Mouse (Mus musculus) left cerebral cortex, postnatal 25 days (tissue): ENCODE data around the gene Ddx21. TPM values are rescaled to one million over a fixed set of nuclear protein-coding genes. Genes with fewer than 3 reads are reported as not detected.

ENCODE experiments used
- DNase-seq, 2 experiments: peaks; one replicate each; pipeline ENCODE4 v3.0.0; 2022; ENCODE audit warnings: low spot score in 2 of 2, mixed read lengths in 1 of 2
- intact Hi-C: fragments of 180-260 bp; cut with DNase I; formaldehyde crosslinking; loops from one replicate; pipeline ENCODE4 v1.15.1; 2025
- total RNA-seq, 2 experiments: library from RNA; stranded (reverse); gene quantifications; 2 replicates each; pipeline ENCODE4 v1.2.3; 2021

Gene Ddx21
- total RNA-seq, 2 experiments from 2014 or later = 21.7 to 22.2 TPM

- peak in 1 of 2 experiments; percentile 77 for DNase-seq
- intact Hi-C loops = loop anchor here (1.0 kb wide), 1 partner anchor 24 kb away; the partner anchor contains the start of gene Ddx21
Observed at GRCm38 (mm10) chr10:62577673-62578337, 24.3 kb downstream of the Ddx21 start.

GRCm38 (mm10) chr10:62575001-62575400 is 27.1 kb downstream of the Ddx21 start:
- no peak for DNase-seq
- intact Hi-C loops = no loop called here

- intact Hi-C loops = no loop called here
- no peak for DNase-seq
Observed at GRCm38 (mm10) chr10:62570126-62570871, 31.8 kb downstream of the Ddx21 start.

DNA sequence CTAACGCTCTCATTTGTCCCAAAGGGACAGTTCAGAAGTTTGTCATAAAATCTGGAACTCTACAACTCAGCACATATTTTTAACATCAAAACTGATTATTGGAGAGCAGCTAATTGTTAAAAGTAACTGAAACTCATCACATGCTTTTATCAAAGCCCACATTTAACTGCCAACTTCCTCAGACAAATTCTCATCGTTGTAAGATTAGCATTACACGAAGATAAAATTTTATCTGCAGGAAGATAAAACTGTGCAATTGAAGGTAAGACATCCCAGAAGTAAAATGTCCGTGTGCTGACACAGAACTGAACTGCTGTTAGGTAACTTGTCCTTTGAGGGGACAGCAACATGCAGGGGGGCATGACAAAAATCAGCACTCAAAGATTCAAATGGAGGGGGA is 33.2 kb downstream of the Ddx21 start:
- intact Hi-C loops = no loop called here
- no peak for DNase-seq

DNA sequence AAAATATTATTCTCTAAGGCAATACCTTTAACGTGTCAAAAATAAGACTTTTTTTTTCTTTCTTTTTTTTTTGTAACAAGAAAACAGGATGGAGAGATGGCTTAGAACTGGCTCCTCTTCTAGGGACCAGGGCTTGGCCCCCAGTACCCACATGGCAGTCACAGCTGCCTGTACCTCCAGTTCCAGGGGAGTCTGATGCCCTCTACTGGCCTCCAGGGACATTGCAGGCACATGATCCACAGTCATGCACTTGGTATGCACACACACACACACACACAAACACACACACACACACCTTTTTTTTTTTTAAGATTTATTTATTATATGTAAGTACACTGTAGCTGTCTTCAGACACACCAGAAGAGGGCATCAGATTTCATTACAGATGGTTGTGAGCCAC is 44.3 kb downstream of the Ddx21 start:
- DNase-seq = no peak
- intact Hi-C loops = no loop called here

DNA sequence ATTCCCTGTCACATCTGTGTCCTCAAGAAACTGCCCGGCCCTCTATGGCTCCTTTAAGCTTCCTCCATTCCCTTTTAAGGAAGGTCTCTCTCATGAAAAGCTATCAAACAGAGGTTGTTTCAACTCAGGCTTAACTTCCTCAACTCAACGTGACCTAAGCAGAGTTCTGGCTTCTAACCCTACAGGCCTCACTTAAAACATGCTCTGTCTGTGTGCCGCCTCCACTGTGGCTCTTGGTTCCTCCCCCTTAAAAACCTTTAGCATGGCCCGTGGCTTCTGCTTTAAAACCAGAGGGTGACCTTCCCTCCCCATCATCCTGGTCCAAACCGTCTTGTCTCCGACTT is 45.6 kb downstream of the Ddx21 start:
- intact Hi-C loops = no loop called here
- DNase-seq = no peak

DNA sequence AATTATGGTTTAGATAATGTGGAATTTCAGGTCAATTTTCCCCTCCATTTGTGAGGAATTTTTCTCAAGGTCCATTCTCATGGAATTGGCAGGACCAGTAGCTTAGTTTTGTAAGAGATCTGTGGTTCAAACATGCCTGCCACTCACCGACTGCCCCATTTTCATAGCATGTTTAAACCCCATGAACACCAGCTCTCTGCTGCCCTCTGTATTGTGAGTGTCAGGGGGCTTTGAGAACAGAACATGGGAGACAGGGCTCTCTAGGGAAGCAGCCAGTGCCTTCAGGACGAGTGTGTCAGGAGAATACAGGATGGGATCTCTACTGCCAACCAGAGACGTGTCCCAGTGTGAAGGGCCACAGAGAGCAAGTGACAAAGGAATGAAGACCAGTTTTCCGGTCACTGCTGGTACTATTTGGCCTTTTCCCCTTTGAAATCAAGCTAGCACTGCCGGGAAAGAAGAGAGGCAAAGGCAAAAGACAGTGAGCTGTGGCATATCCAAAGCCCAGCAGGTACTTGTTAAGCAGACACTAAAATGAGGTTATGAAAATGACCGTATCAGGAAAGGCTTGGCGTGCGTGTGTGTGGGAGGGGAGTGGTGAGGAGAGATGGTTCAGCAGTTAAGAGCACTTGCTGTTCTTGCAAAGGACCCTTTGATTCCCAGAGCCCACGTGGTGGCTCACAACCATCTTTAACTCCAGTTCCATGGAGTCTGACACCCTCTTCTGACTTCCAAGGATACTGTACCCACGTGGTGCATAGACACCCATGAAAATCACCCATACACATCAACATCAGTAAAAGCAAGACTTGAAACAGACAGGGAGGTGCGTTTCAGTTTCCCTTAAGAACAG is 46.1 kb downstream of the Ddx21 start:
- intact Hi-C loops = no loop called here

DNA sequence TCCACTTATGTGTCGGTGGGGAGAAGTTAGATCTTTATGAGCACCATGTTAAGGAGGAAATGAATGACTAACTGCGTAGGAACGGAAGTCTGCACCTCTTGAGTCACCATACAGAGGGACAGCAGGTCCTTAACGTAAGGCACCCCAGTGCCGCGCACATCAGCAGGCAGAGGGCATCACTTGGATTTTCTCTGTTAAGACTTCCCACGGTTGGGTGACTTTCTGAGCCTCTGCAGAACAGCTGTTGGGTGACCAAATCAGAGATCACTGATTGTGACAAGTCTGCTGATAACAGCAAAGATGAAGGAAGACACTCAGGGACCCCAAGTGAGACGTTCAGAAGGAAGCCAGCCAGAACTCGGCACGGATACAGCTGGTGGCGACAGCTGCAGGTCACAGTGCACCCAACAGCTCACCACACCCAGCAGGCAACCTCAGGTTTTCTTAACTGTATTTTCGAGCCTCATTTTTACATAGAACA is 48.4 kb downstream of the Ddx21 start:
- intact Hi-C loops = no loop called here
- no peak for DNase-seq

More for the DNA sequence above, 46.1 kb downstream of the Ddx21 start:
- no peak for DNase-seq

DNA sequence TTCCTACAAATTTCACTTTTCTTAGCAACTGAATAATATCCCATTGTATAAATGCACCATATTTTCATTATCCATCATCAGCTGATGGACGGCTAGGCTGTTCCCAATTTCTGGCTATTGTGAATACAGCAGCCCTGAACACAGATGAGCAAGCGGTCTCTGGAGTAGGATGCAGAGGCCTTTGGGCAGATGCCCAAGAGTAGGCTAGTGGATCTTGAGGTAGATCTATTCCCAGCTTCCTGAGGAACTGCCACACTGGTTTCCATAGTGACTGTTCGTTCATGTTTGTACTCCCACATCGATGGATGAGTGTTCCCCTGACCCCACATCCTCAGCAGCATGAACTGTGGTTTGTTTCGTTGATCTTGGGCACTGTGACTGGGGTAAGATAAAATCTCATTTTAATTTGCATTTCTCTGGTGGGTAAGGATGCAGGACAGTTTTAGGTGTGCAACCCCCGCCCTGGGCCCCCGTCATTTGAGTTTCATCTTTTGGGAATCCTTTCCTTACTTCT is 51.2 kb downstream of the Ddx21 start:
- peak in 1 of 2 experiments; percentile 75 for DNase-seq
- intact Hi-C loops = no loop called here

- intact Hi-C loops = loop anchor here (1.0 kb wide), 1 partner anchor 49 kb away; no protein-coding TSS in a partner anchor
- DNase-seq = peak; percentile 47 to 55
Observed at GRCm38 (mm10) chr10:62549523-62550166, 52.4 kb downstream of the Ddx21 start.

GRCm38 (mm10) chr10:62546441-62546840 is 55.6 kb downstream of the Ddx21 start:
- DNase-seq = no peak
- intact Hi-C loops = no loop called here

- no peak for DNase-seq
- intact Hi-C loops = no loop called here
Observed at GRCm38 (mm10) chr10:62545759-62546158, 56.3 kb downstream of the Ddx21 start.

DNA sequence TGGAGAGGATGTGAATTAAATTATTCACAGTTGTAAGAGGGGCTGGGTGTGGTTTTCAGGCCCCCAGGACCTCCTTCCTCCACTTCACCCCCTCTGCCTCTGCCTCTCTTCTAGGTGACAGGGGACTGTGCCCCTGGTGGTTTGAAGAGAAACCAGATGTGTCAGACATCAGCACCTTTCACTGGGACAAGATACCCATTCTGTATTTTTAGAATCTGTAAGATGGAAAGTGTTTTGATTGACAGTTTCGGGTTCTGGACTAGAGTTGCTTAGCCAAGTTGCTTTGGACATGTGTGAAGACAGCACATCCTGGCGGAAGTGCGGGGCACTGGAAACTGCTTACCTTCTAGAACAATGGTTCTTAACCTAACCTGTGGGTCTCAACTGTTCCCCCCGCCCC is 57.8 kb downstream of the Ddx21 start:
- DNase-seq = no peak
- intact Hi-C loops = no loop called here

DNA sequence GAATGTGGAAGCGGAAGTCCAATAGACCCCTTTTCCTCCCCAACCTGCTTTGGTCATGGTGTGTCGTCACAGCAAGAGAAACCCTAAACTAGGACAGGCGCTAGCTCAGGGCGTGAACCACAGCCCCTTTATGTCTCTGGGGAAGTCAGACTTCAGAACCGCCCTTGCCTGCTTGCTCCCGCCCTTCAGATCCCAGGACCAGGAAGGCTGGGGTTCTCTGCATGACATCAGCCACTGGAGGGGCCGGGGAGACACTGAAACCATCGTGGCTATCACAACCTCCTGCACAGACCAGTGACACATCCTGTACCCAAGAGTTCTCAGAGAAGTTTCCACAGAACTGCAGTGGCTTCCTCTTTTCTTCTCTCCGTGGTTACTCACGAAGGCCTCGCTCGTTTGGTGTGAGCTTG is 58.7 kb downstream of the Ddx21 start:
- no peak for DNase-seq
- intact Hi-C loops = no loop called here

DNA sequence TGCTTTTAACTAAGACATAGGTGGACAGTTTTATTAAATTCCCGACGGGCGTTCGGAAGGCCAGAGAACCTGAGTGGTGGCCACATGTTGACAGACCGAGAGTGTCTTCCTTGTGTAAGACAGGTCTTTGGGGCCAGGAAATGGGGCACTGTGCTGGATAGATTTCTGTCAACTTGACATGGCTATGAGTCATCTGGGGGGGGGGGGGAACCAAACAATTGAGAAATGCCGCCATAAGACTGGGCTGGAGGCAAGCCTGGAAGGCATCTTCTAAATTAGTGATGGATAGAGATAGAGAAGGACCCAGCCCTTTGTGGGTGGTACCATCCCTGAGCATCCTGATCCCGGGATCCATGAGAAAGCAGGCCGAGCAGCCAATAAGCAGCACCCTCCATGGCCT is 59.2 kb downstream of the Ddx21 start:
- intact Hi-C loops = no loop called here
- DNase-seq = no peak

- intact Hi-C loops = no loop called here
- DNase-seq = no peak
Observed at GRCm38 (mm10) chr10:62542507-62542906, 59.6 kb downstream of the Ddx21 start.

DNA sequence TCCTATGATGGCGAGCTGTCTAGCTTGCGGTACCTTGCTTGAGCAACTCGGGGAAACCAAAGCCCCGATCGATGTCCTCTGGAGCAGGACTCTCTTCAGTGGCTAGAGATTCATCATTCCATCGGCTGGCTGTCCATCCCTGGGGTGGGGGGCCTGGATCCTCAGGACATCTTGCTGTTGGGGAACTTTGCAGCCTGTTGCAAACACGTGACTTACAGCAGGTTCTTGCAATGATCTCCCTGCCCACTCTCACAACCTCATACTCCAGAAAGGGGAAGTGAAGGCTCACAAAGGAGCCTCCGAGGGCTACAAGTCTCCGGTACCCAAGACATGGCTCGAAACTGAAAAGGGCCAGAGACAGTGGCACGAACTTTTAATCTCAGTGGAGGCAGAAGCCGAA is 60.6 kb downstream of the Ddx21 start:
- intact Hi-C loops = no loop called here
- DNase-seq = no peak

DNA sequence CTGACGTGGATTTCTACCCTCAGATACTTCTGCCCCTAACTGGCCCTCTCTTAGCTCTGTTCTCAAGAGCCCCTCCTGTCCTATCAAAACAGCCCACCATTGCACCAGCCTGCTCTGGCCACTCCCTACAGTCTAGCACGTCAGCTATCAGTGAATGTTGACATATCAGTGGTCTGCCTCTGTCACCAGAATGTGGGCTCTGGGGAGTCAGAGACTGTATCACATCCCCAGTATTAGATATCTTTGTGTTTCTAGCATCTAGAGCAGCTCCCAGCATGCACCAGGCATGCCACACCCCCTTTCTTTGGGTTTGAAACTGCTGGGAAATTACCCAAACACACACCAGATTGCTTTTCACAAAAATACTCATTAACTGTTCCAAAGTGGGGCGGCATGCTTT is 61.3 kb downstream of the Ddx21 start:
- intact Hi-C loops = no loop called here
- no peak for DNase-seq

DNA sequence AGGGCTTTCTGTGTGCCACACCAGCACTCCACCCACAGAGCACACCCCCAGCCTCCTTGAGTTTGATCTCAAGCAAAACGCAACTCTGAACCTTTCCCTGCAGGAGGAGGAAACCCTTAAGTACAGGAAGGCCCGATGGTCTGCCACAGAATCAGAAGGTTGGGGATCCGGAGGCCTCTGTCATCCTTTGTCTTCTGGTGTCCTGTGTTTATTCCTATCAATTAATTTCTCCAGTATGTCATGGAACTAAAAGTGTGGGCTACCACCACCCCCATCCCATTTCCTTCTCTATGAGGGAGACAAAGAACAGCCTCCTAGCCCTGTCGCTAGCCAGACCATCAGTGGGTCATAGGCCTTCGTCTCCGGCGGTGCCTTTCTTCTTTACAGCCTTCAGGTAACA is 67.6 kb downstream of the Ddx21 start:
- intact Hi-C loops = no loop called here
- no peak for DNase-seq

- DNase-seq = no peak
- intact Hi-C loops = no loop called here
Observed at GRCm38 (mm10) chr10:62532832-62533231, 69.2 kb downstream of the Ddx21 start.
